8 mouse cellular contexts compared by ENCODE assay signal in the genomic region with DNA sequence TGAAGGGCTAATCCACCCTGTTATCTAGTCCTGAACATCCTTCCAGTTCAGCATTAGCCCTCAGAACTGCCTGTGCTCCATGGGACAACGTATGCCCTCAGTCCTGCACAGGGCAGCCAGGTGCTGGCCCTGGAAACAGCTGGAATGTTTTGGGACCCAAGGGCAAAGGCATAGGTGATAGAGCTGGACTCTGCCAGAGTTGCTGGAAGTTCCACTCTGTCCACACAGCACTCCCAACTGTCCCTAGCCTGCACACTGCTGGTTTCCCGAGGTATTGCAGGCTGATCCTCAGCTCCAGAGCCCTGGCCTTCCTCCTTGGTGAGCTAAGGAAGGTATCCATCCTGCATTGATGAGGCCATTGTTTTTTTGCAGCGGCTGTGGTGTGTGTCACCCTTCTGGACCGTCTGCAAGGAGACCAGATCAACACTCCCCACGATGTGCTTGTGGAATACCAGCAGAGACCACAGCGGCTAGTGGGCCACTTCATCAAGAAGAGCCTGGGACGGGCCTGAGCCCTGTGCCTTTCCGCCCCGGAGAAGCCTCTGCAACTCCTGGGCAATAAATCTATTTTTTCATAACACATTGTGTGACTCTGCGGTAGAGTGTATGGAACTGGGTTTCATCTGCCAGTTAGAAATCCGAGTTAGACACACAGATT. TPM values are rescaled to one million over a fixed set of nuclear protein-coding genes. Genes with fewer than 3 reads are reported as not detected.
DNase-seq lines count a peak whose midpoint lies in the region; ATAC-seq and TF ChIP-seq lines count a peak whose summit lies in the region.

No protein-coding gene starts in this region.

- peak; percentile 22; the same call in 1 of the 2 replicates for ATAC-seq in heart, embryonic 12.5 days (ENCODE audit: insufficient number of reproducible peaks, low FRiP score)
- no peak for ATAC-seq in Patski
- peak; percentile 31; the same call in 1 of the 2 replicates for ATAC-seq in intestine, postnatal 0 days
- 0 out of 2 replicates have a peak, but pooled peaks have one; percentile 10 for ATAC-seq in midbrain, embryonic 15.5 days (replicated peaks)

- no peak overlapping the region for H3K4me3 ChIP-seq in heart, embryonic 12.5 days
- no peak overlapping the region for H3K4me3 ChIP-seq in intestine, postnatal 0 days (ENCODE audit: low read depth, low read length)
- H3K4me3 ChIP-seq in midbrain, embryonic 15.5 days = no peak overlapping the region

- 71% methylated on average over 11 of the region's 11 CpGs for WGBS in heart, embryonic 12.5 days
- WGBS in intestine, postnatal 0 days = 75% methylated on average over 11 of the region's 11 CpGs
- 76% methylated on average over 11 of the region's 11 CpGs for WGBS in midbrain, embryonic 15.5 days

- TF ChIP-seq CTCF in Patski (IDR thresholded peaks at IDR 0.05) = peak; percentile 48
- peak; percentile 64 for TF ChIP-seq CTCF in intestine, postnatal 0 days (IDR thresholded peaks at IDR 0.05; ENCODE audit: low read depth)

- H3K36me3 ChIP-seq in heart, embryonic 12.5 days = peaks cover 12% of the 10 kb centered on the region; the same call in 1 of the 2 replicates
- H3K36me3 ChIP-seq in intestine, postnatal 0 days (ENCODE audit: control insufficient read depth, insufficient read depth) = no peaks in the 10 kb centered on the region; the same call in 1 of the 2 replicates
- H3K36me3 ChIP-seq in midbrain, embryonic 15.5 days (replicated peaks) = no peaks in the 10 kb centered on the region

- no peak overlapping the region for H3K9ac ChIP-seq in heart, embryonic 12.5 days
- H3K9ac ChIP-seq in intestine, postnatal 0 days (ENCODE audit: low read depth, low read length) = no peak overlapping the region
- H3K9ac ChIP-seq in midbrain, embryonic 15.5 days = no peak overlapping the region

- no peaks in the 10 kb centered on the region for H3K4me1 ChIP-seq in heart, embryonic 12.5 days (replicated peaks)
- H3K4me1 ChIP-seq in intestine, postnatal 0 days (replicated peaks; ENCODE audit: control insufficient read depth, insufficient read depth, low read length) = no peaks in the 10 kb centered on the region
- no peaks in the 10 kb centered on the region for H3K4me1 ChIP-seq in midbrain, embryonic 15.5 days

- H3K9me3 ChIP-seq in heart, embryonic 12.5 days (replicated peaks) = no peaks in the 10 kb centered on the region
- H3K9me3 ChIP-seq in intestine, postnatal 0 days (ENCODE audit: control insufficient read depth) = no peaks in the 10 kb centered on the region
- H3K9me3 ChIP-seq in midbrain, embryonic 15.5 days = no peaks in the 10 kb centered on the region

- CTCF ChIA-PET in Patski (lab: Charles Lee) = interaction anchor here (0.7 to 3.5 kb wide), 12 partner anchors 9 to 162 kb away, joined by 3 to 46 read pairs (median 5); partner anchors contain the start of genes Pkd1l1 and Upp1

- no peak overlapping the region for H3K27ac ChIP-seq in heart, embryonic 12.5 days (ENCODE audit: poor library complexity, severe bottlenecking)
- H3K27ac ChIP-seq in intestine, postnatal 0 days (ENCODE audit: low read depth, low read length) = no peak overlapping the region
- H3K27ac ChIP-seq in midbrain, embryonic 15.5 days = no peak overlapping the region

- H3K27me3 ChIP-seq in heart, embryonic 12.5 days (replicated peaks) = no peaks in the 10 kb centered on the region
- no peaks in the 10 kb centered on the region for H3K27me3 ChIP-seq in Patski
- H3K27me3 ChIP-seq in intestine, postnatal 0 days (replicated peaks; ENCODE audit: control insufficient read depth, insufficient read depth, low read length) = no peaks in the 10 kb centered on the region
- no peaks in the 10 kb centered on the region for H3K27me3 ChIP-seq in midbrain, embryonic 15.5 days (replicated peaks)

- in situ Hi-C loops in Patski (cut with MboI; ENCODE audit: low pct_unique_long_range_greater_than_20kb) = loop anchor here (5.0 to 25.0 kb wide), 3 partner anchors 148 to 723 kb away; no protein-coding TSS in a partner anchor

- POLR2A ChIA-PET in Patski (lab: Charles Lee) = no interaction called here

- DNase-seq in heart, adult 18-20 months = no peak
- no peak for DNase-seq in Patski (ENCODE audit: low read depth, low spot score)
- no peak for DNase-seq in thymus, postnatal 25 days
- DNase-seq in urinary bladder, postnatal 14 days (ENCODE audit: low spot score) = no peak
- DNase-seq in right cerebral cortex, postnatal 25 days = no peak

- H3K4me2 ChIP-seq in heart, embryonic 12.5 days = no peak overlapping the region
- no peak overlapping the region for H3K4me2 ChIP-seq in intestine, postnatal 0 days (replicated peaks; ENCODE audit: low read depth)
- H3K4me2 ChIP-seq in midbrain, embryonic 15.5 days = no peak overlapping the region

RNA-seq across cellular contexts. Expression of gene Upp1, which starts 17.8 kb away (rescaled TPM):
- polyA plus RNA-seq in heart, embryonic 12.5 days (2016; fragmentation: Nextera tagmentation; extraction: Ambion mirVana) = 23.3 and 25.1 TPM in 2 replicates
- total RNA-seq in heart, adult 18-20 months (2021) = 1 to 10 TPM; 4.2 to 6.8 TPM
- 34.6 TPM for polyA plus RNA-seq in Patski (2021)
- polyA plus RNA-seq in intestine, postnatal 0 days (2015; fragmentation: Nextera tagmentation; extraction: Ambion mirVana) = 5.6 and 6.6 TPM in 2 replicates
- 1.3 and 2.0 TPM in 2 replicates for polyA plus RNA-seq in midbrain, embryonic 15.5 days (2015; fragmentation: Nextera tagmentation; extraction: Ambion mirVana)

RNA-seq across cellular contexts. Expression of gene Abca13, which starts 56.0 kb away (rescaled TPM):
- 0.01 TPM in 2 replicates for polyA plus RNA-seq in heart, embryonic 12.5 days (2016; fragmentation: Nextera tagmentation; extraction: Ambion mirVana)
- under 1 TPM in 1 of 2 experiments, not detected in 1; 0.05 TPM for total RNA-seq in heart, adult 18-20 months (2021)
- 0.01 TPM for polyA plus RNA-seq in Patski (2021)
- 0.86 and 1.1 TPM in 2 replicates for polyA plus RNA-seq in intestine, postnatal 0 days (2015; fragmentation: Nextera tagmentation; extraction: Ambion mirVana)
- 0.03 and 0.05 TPM in 2 replicates for polyA plus RNA-seq in midbrain, embryonic 15.5 days (2015; fragmentation: Nextera tagmentation; extraction: Ambion mirVana)
